ENCODE assay signal across 7 mouse cellular contexts in genomic region chr2:59651801-59652200, GRCm38 (mm10).
"Had no signal": no experiment of that assay in that cellular context is flagged by ENCODE, and none has a peak within 500 bp of the region (broad histone marks: within the 10 kb centered on the region; RNA-seq: fewer than 3 reads in every experiment).

No protein-coding gene starts in this region.

- DNase-seq: lung, adult 18-20 months; lung, embryonic 14.5 days; lung, postnatal 10 days; right cerebral cortex, postnatal 14 days; thymus, adult 2 months; thymus, postnatal 14 days; thymus, postnatal 36 days had no signal
